Mouse (Mus musculus) T-helper 17 cell (primary cell): ENCODE data around the gene Mak.

Experiments
- in situ Hi-C, 2 experiments: fragments of 300-600 bp; cut with MboI, MseI; formaldehyde crosslinking; loops; 1 replicate in 1 of 2; 2 replicates in 1 of 2; pipeline ENCODE4 v1.15.1; 2025; ENCODE audit warnings: high pct_unique_total_duplicates in 2 of 2

The Mak gene

GRCm38 (mm10) chr13:41073819-41074218 lies 5.7 kb downstream of the Mak start:
- in situ Hi-C loops: loop anchor here in 1 of 2 experiments (5.0 kb wide), 1 partner anchor 42 kb away; no protein-coding TSS in a partner anchor

- in situ Hi-C loops: loop anchor here in 1 of 2 experiments (5.0 kb wide), 1 partner anchor 39 kb away; no protein-coding TSS in a partner anchor
Observed at GRCm38 (mm10) chr13:41071617-41072016, 7.9 kb downstream of the Mak start.

- in situ Hi-C loops: loop anchor here in 1 of 2 experiments (10.0 kb wide), 1 partner anchor 663 kb away; no protein-coding TSS in a partner anchor
Observed at GRCm38 (mm10) chr13:41067618-41068017, 11.9 kb downstream of the Mak start.

GRCm38 (mm10) chr13:41051965-41052364 lies 27.5 kb downstream of the Mak start:
- in situ Hi-C loops: no loop called here

- in situ Hi-C loops: no loop called here
Observed at GRCm38 (mm10) chr13:41047280-41047679, 32.2 kb downstream of the Mak start.

- in situ Hi-C loops: no loop called here
Observed at GRCm38 (mm10) chr13:41045901-41046300, 33.6 kb downstream of the Mak start.

GRCm38 (mm10) chr13:41042511-41042910 lies 37.0 kb downstream of the Mak start:
- in situ Hi-C loops: no loop called here

- in situ Hi-C loops: loop anchor here in 1 of 2 experiments (5.0 kb wide), 1 partner anchor 42 kb away; no protein-coding TSS in a partner anchor
Observed at GRCm38 (mm10) chr13:41030098-41030497, 49.4 kb downstream of the Mak start.

- in situ Hi-C loops: loop anchor here in 1 of 2 experiments (25.0 kb wide), 1 partner anchor 1040 kb away; the partner anchor contains the start of gene Hivep1
Observed at GRCm38 (mm10) chr13:41022099-41022498, 57.4 kb downstream of the Mak start.

- in situ Hi-C loops: loop anchor here in 1 of 2 experiments (25.0 kb wide), 1 partner anchor 1041 kb away; the partner anchor contains the start of gene Hivep1
Observed at GRCm38 (mm10) chr13:41021607-41022006, 57.9 kb downstream of the Mak start.

GRCm38 (mm10) chr13:41020494-41020893 lies 59.0 kb downstream of the Mak start:
- in situ Hi-C loops: loop anchor here in 1 of 2 experiments (25.0 kb wide), 1 partner anchor 1042 kb away; the partner anchor contains the start of gene Hivep1

GRCm38 (mm10) chr13:41018756-41019591 lies 60.5 kb downstream of the Mak start:
- in situ Hi-C loops: loop anchor here in 1 of 2 experiments (10.0 to 25.0 kb wide), 3 partner anchors 174 to 1043 kb away; partner anchors contain the start of genes Hivep1 and Tmem170b

- in situ Hi-C loops: loop anchor here in 1 of 2 experiments (10.0 to 25.0 kb wide), 3 partner anchors 173 to 1044 kb away; partner anchors contain the start of genes Hivep1 and Tmem170b
Observed at GRCm38 (mm10) chr13:41018236-41018635, 61.3 kb downstream of the Mak start.

- in situ Hi-C loops: loop anchor here in 1 of 2 experiments (10.0 to 25.0 kb wide), 3 partner anchors 173 to 1044 kb away; partner anchors contain the start of genes Hivep1 and Tmem170b
Observed at GRCm38 (mm10) chr13:41017832-41018231, 61.7 kb downstream of the Mak start.

- in situ Hi-C loops: loop anchor here in 1 of 2 experiments (10.0 to 25.0 kb wide), 3 partner anchors 172 to 1045 kb away; partner anchors contain the start of genes Hivep1 and Tmem170b
Observed at GRCm38 (mm10) chr13:41016797-41017405, 62.6 kb downstream of the Mak start.

- in situ Hi-C loops: loop anchor here in 1 of 2 experiments (10.0 to 25.0 kb wide), 3 partner anchors 171 to 1046 kb away; partner anchors contain the start of genes Hivep1 and Tmem170b
Observed at GRCm38 (mm10) chr13:41015829-41016634, 63.5 kb downstream of the Mak start, which contains the start of gene Tmem14c. Gene Tmem14c (plus strand): TSS chr13:41016292.

GRCm38 (mm10) chr13:41008946-41009345 lies 70.6 kb downstream of the Mak start:
- in situ Hi-C loops: loop anchor here (10.0 to 25.0 kb wide), 2 partner anchors 236 to 1053 kb away; partner anchors contain the start of genes Hivep1 (in 1 of the 2) and Smim13 (in 1 of the 2)

GRCm38 (mm10) chr13:41008271-41008670 lies 71.2 kb downstream of the Mak start:
- in situ Hi-C loops: loop anchor here (10.0 to 25.0 kb wide), 2 partner anchors 237 to 1054 kb away; partner anchors contain the start of genes Hivep1 (in 1 of the 2) and Smim13 (in 1 of the 2)

- in situ Hi-C loops: loop anchor here (10.0 to 25.0 kb wide), 2 partner anchors 239 to 1056 kb away; partner anchors contain the start of genes Hivep1 (in 1 of the 2) and Smim13 (in 1 of the 2)
Observed at GRCm38 (mm10) chr13:41006244-41006643, 73.3 kb downstream of the Mak start.

GRCm38 (mm10) chr13:41002001-41002400 lies 77.5 kb downstream of the Mak start:
- in situ Hi-C loops: loop anchor here (10.0 to 25.0 kb wide), 2 partner anchors 243 to 1060 kb away; partner anchors contain the start of genes Hivep1 (in 1 of the 2) and Smim13 (in 1 of the 2)
